22 mouse cellular contexts compared by ENCODE assay signal in the genomic region with DNA sequence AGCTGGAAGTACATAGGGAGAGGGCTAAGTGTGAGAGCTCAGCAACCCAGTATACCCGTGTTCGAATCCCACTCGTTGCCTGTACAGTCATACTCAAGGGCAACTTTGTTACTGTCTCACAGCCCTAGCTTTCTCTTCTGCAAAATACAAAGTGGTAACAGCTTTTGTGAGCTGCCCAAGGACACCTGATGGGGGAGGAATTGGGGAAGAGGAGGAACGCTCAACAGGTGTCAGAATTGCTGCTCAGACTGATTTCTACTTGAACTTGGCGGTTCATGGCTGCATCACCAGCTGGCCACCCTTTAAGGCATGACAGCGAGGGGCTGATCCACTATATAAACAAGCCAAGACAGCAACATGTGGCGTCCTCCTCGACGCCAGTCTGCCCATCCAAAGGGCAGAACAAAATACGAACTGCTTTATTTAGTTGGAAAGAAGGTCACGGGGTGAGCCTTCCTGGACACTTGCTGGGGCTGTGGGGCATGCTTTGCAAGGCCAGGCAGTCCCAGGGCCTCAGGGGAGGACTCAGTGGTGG.
A peak's percentile ranks its signal among the peaks of the same experiment; 100 is the strongest.
DNase-seq lines count a peak whose midpoint lies in the region; ATAC-seq lines count a peak whose summit lies in the region.
"Had no signal": no experiment of that assay in that cellular context is flagged by ENCODE, and none has a peak within 500 bp of the region (broad histone marks: within the 10 kb centered on the region; RNA-seq: fewer than 3 reads in every experiment).

No protein-coding gene starts in this region.

- no peaks in the 10 kb centered on the region for H3K9me3 ChIP-seq in lung, embryonic 16.5 days (ENCODE audit: control insufficient read depth, low read length)
- H3K9me3 ChIP-seq in kidney, embryonic 15.5 days (replicated peaks), result no peaks in the 10 kb centered on the region
- H3K9me3 ChIP-seq: embryonic facial prominence, embryonic 10.5 days; forebrain, embryonic 13.5 days; heart, embryonic 15.5 days; hindbrain, embryonic 10.5 days; hindbrain, embryonic 15.5 days had no signal

- H3K4me3 ChIP-seq in lung, embryonic 16.5 days (ENCODE audit: low read length), result no peak overlapping the region
- no peak overlapping the region for H3K4me3 ChIP-seq in brown adipose tissue, adult 24 weeks (ENCODE audit: insufficient read depth, low read depth, low read length)
- H3K4me3 ChIP-seq in kidney, embryonic 15.5 days (replicated peaks), result no peak overlapping the region
- H3K4me3 ChIP-seq: embryonic facial prominence, embryonic 10.5 days; forebrain, embryonic 13.5 days; heart, adult 2 months; heart, embryonic 15.5 days; hindbrain, embryonic 10.5 days; hindbrain, embryonic 15.5 days had no signal

- H3K9ac ChIP-seq in lung, embryonic 16.5 days (ENCODE audit: low read length), result no peak overlapping the region
- no peak overlapping the region for H3K9ac ChIP-seq in kidney, embryonic 15.5 days
- H3K9ac ChIP-seq: forebrain, embryonic 13.5 days; forebrain, postnatal 0 days; heart, embryonic 15.5 days; hindbrain, embryonic 15.5 days had no signal

- no peak for ATAC-seq in lung, embryonic 16.5 days (ENCODE audit: low read depth)
- no peak for ATAC-seq in kidney, embryonic 15.5 days (replicated peaks; ENCODE audit: low FRiP score)
- ATAC-seq: activated CD4-positive, CD25-positive, alpha-beta regulatory T cell, adult 4 months; forebrain, embryonic 13.5 days; forebrain, postnatal 0 days; Patski had no signal

- H3K27me3 ChIP-seq in lung, embryonic 16.5 days (ENCODE audit: control insufficient read depth, insufficient read depth, low read depth, low read length), result no peaks in the 10 kb centered on the region
- H3K27me3 ChIP-seq in kidney, embryonic 15.5 days, result peaks cover 3% of the 10 kb centered on the region; the same call in 1 of the 2 replicates
- H3K27me3 ChIP-seq: forebrain, embryonic 13.5 days; hindbrain, embryonic 15.5 days; Patski had no signal

- no peak overlapping the region; the same call in 1 of the 2 replicates for H3K4me2 ChIP-seq in lung, embryonic 16.5 days (ENCODE audit: low read depth, low read length)
- no peak overlapping the region for H3K4me2 ChIP-seq in kidney, embryonic 15.5 days
- H3K4me2 ChIP-seq: forebrain, embryonic 13.5 days; heart, embryonic 11.5 days; hindbrain, embryonic 15.5 days had no signal

- H3K4me1 ChIP-seq in lung, embryonic 16.5 days (replicated peaks; ENCODE audit: control insufficient read depth, insufficient read depth, low read length), result peaks cover 20% of the 10 kb centered on the region
- no peaks in the 10 kb centered on the region for H3K4me1 ChIP-seq in brown adipose tissue, adult 24 weeks (ENCODE audit: control insufficient read depth, insufficient read depth, insufficient read length, low read length)
- H3K4me1 ChIP-seq in kidney, embryonic 15.5 days, result 0 out of 2 replicates have a peak, but pooled peaks cover 2% of the 10 kb centered on the region
- H3K4me1 ChIP-seq: forebrain, embryonic 13.5 days; hindbrain, embryonic 15.5 days had no signal

- intact Hi-C loops in heart, postnatal 10 days (cut with DNase I), result no loop called here

- peak; percentile 5 for DNase-seq in embryo, embryonic 10.5 days (ENCODE audit: low spot score)
- no peak for DNase-seq in embryo, embryonic 10 days (ENCODE audit: low spot score)
- DNase-seq in lung, postnatal 14 days, result no peak
- no peak for DNase-seq in heart, postnatal 10 days
- DNase-seq: adrenal gland, postnatal 14 days; cerebellum, adult 11 months; cerebellum, adult 8-10 months; cerebellum, postnatal 25 days; forebrain, postnatal 0 days; gastrocnemius, postnatal 14 days; heart, adult 2 months had no signal

- peak overlapping the region; percentile 94 for H3K27ac ChIP-seq in lung, embryonic 16.5 days (ENCODE audit: low read length)
- peak overlapping the region; percentile 31 for H3K27ac ChIP-seq in brown adipose tissue, adult 24 weeks (replicated peaks; ENCODE audit: low read depth, low read length)
- H3K27ac ChIP-seq in kidney, embryonic 15.5 days, result no peak overlapping the region
- H3K27ac ChIP-seq: embryonic facial prominence, embryonic 10.5 days; forebrain, embryonic 13.5 days; heart, adult 2 months; heart, embryonic 15.5 days; hindbrain, embryonic 10.5 days; hindbrain, embryonic 15.5 days had no signal

- 54% methylated on average over 11 of the region's 11 CpGs for WGBS in lung, embryonic 16.5 days
- WGBS in kidney, embryonic 15.5 days, result 63% methylated on average over 11 of the region's 11 CpGs

- no peaks in the 10 kb centered on the region for H3K36me3 ChIP-seq in lung, embryonic 16.5 days (ENCODE audit: control insufficient read depth, insufficient read depth, low read length)
- no peaks in the 10 kb centered on the region for H3K36me3 ChIP-seq in kidney, embryonic 15.5 days
- H3K36me3 ChIP-seq: embryonic facial prominence, embryonic 10.5 days; heart, embryonic 15.5 days; hindbrain, embryonic 10.5 days; hindbrain, embryonic 15.5 days had no signal
